Mouse (Mus musculus): Measurements from ENCODE around the gene Cdkal1.

GRCm38 (mm10) chr13:29752061-29752460 lies 103.4 kb downstream of the Cdkal1 start:
- no peak for TF ChIP-seq POLR2A (IDR thresholded peaks at IDR 0.05; ENCODE audit: borderline replicate concordance, control insufficient read depth, low read depth, low read length)
- TF ChIP-seq CTCF (IDR thresholded peaks at IDR 0.05; ENCODE audit: control insufficient read depth, insufficient read depth, low read length) = no peak
